Mouse (Mus musculus) hematopoietic stem cell, adult 5-6 weeks (primary cell): Measurements from ENCODE around the gene Psmd9. TPM values are rescaled to one million over a fixed set of nuclear protein-coding genes. Genes with fewer than 3 reads are reported as not detected.
A peak's percentile ranks its signal among the peaks of the same experiment; 100 is the strongest.

Source experiments
- ATAC-seq, 2 experiments: fragments of 125-278 bp in 1 of 2; replicated peaks in 1 of 2; 2 replicates each; pipeline ENCODE4 v1.8.0; 2016 to 2017; ENCODE audit warnings: inconsistent platforms in 2 of 2, mild to moderate bottlenecking in 2 of 2, moderate number of reproducible peaks in 2 of 2, low read depth in 1 of 2, moderate TSS enrichment in 1 of 2; ENCODE audit not compliant: low FRiP score in 2 of 2, poor library complexity in 2 of 2, severe bottlenecking in 2 of 2, insufficient read depth in 1 of 2, low TSS enrichment in 1 of 2
- total RNA-seq: library from RNA; stranded (forward); fragments of 172-1452, 232-1000 nt; gene quantifications from 2 replicates; pipeline ENCODE4 v1.2.3, GENCODE M21; 2017

Psmd9 gene
- total RNA-seq, 1 experiment from 2014 or later = 21.0 TPM

- ATAC-seq = no peak
These were observed 33.5 kb upstream of the Psmd9 start for GRCm38 (mm10) chr5:123135471-123136360.

GRCm38 (mm10) chr5:123136361-123137043 lies 32.7 kb upstream of the Psmd9 start:
- 0 out of 4 replicates have a peak, but pooled peaks of 1 of the 2 experiments have one; percentile 23 for ATAC-seq

GRCm38 (mm10) chr5:123137044-123137909 lies 31.9 kb upstream of the Psmd9 start:
- no peak for ATAC-seq

GRCm38 (mm10) chr5:123137910-123138229 lies 31.3 kb upstream of the Psmd9 start:
- ATAC-seq = no peak

GRCm38 (mm10) chr5:123138230-123138911 lies 30.8 kb upstream of the Psmd9 start:
- ATAC-seq = no peak

- peak; percentile 12 to 34; a peak in 2 of 4 replicates for ATAC-seq
These were observed 30.1 kb upstream of the Psmd9 start for GRCm38 (mm10) chr5:123138953-123139721.

GRCm38 (mm10) chr5:123139722-123140627 lies 29.2 kb upstream of the Psmd9 start:
- no peak for ATAC-seq

- ATAC-seq = peak; percentile 54 to 55
These were observed 28.3 kb upstream of the Psmd9 start for GRCm38 (mm10) chr5:123140694-123141554.

- ATAC-seq = no peak
These were observed 27.6 kb upstream of the Psmd9 start for GRCm38 (mm10) chr5:123141555-123142160.

GRCm38 (mm10) chr5:123142161-123143157 lies 26.8 kb upstream of the Psmd9 start, which contains the start of gene Setd1b:
TSS of gene Setd1b (plus strand) at chr5:123142193.
- no peak for ATAC-seq

- ATAC-seq = no peak
These were observed 25.8 kb upstream of the Psmd9 start for GRCm38 (mm10) chr5:123143251-123143970.

GRCm38 (mm10) chr5:123143971-123144745 lies 25.1 kb upstream of the Psmd9 start:
- no peak for ATAC-seq
